Mouse (Mus musculus) liver, adult 2 months (tissue): ENCODE data around the gene Gm19426. TPM values are rescaled to one million over a fixed set of nuclear protein-coding genes. Genes with fewer than 3 reads are reported as not detected.
A peak's percentile ranks its signal among the peaks of the same experiment; 100 is the strongest.

Experiments used
- DNase-seq: peaks from one replicate; pipeline ENCODE4 v3.0.0-alpha.2; 2011; ENCODE audit warnings: low read depth, low spot score; ENCODE audit errors: extremely low read depth
- H3K27ac ChIP-seq: fragments of 200-500 bp; replicated peaks from 2 replicates; pipeline ENCODE4 v1.5.1; 2012; ENCODE audit warnings: low read depth, mild to moderate bottlenecking, control low read depth, inconsistent platforms, low read length; ENCODE audit not compliant: insufficient read depth
- H3K27me3 ChIP-seq: fragments of 200-500 bp; 2 replicates; pipeline ENCODE4 v1.6.1; 2012; ENCODE audit warnings: mild to moderate bottlenecking, moderate library complexity, low read length, inconsistent platforms; ENCODE audit not compliant: control insufficient read depth, insufficient read depth
- H3K36me3 ChIP-seq: fragments of 200-500 bp; 2 replicates; pipeline ENCODE4 v1.6.1; 2012; ENCODE audit warnings: low read length, inconsistent platforms; ENCODE audit not compliant: control insufficient read depth, insufficient read depth
- H3K4me1 ChIP-seq: fragments of 200-500 bp; 2 replicates; pipeline ENCODE4 v1.6.1; 2011; ENCODE audit warnings: low read length; ENCODE audit not compliant: control insufficient read depth, insufficient read depth
- H3K4me3 ChIP-seq: fragments of 200-500 bp; 2 replicates; pipeline ENCODE4 v1.5.1; 2011; ENCODE audit warnings: low read depth, mild to moderate bottlenecking, control low read depth, low read length, moderate library complexity; ENCODE audit not compliant: insufficient read depth
- H3K79me2 ChIP-seq: fragments of 200-500 bp; 2 replicates; pipeline ENCODE4 v1.6.1; 2012; ENCODE audit warnings: inconsistent platforms, mild to moderate bottlenecking, low read length, moderate library complexity; ENCODE audit not compliant: control insufficient read depth, insufficient read depth
- H3K9ac ChIP-seq: fragments of 200-500 bp; 2 replicates; pipeline ENCODE4 v1.6.1; 2012; ENCODE audit warnings: low read depth, mild to moderate bottlenecking, control low read depth, inconsistent platforms, low read length
- CTCF ChIP-seq: fragments of 200-500 bp; IDR thresholded peaks from 2 replicates; pipeline ENCODE4 v1.5.1; 2011; ENCODE audit warnings: low read depth, low read length, control low read depth
- POLR2A ChIP-seq: fragments of 200-500 bp; IDR thresholded peaks from 2 replicates; pipeline ENCODE4 v1.6.1; 2011; ENCODE audit warnings: low read length, control low read depth; ENCODE audit not compliant: insufficient read depth; ENCODE audit errors: extremely low read depth
- whole genome bisulfite sequencing: fragments of 180-500 bp; shearing (Covaris S2); methylation state at CpG from one replicate; pipeline ENCODE4 v1.1.7; 2018; 5-methylcytosine and 5-hydroxymethylcytosine counted together
- polyA plus RNA-seq: library from polyadenylated mRNA; depleted of rRNA; stranded (reverse); fragments of >200 nt; gene quantifications from 2 replicates; pipeline ENCODE4 v1.2.3, GENCODE M21; 2012
- total RNA-seq: library from RNA; depleted of rRNA; stranded (reverse); fragments of >200 nt; gene quantifications from 2 replicates; pipeline ENCODE4 v1.2.3, GENCODE M21; 2014

Gm19426 gene
- total and polyA plus RNA-seq, 2 experiments = 3.0 to 3.1 TPM

GRCm38 (mm10) chr2:84761309-84761708 is 17.9 kb upstream of the Gm19426 start:
- Histone ChIP-seq H3K79me2 (no peaks in the 10 kb centered on the region), H3K36me3 (peaks cover 19% of the 10 kb centered on the region), H3K4me1 (peaks cover 26% of the 10 kb centered on the region), H3K4me3 (no peak overlapping the region), H3K27ac (peak overlapping the region; percentile 98), H3K9ac (no peak overlapping the region), H3K27me3 (no peaks in the 10 kb centered on the region)
- TF ChIP-seq CTCF = no peak
- TF ChIP-seq POLR2A = no peak
- DNase-seq = no peak
- WGBS = 44% methylated on average over 3 of the region's 3 CpGs

- H3K27ac ChIP-seq = no peak overlapping the region
- peaks cover 14% of the 10 kb centered on the region for H3K36me3 ChIP-seq
- no peak overlapping the region for H3K9ac ChIP-seq
- H3K79me2 ChIP-seq = no peaks in the 10 kb centered on the region
- 73% methylated on average over 8 of the region's 8 CpGs for WGBS
- H3K4me1 ChIP-seq = peaks cover 28% of the 10 kb centered on the region
- DNase-seq = no peak
- TF ChIP-seq CTCF = no peak
- no peak for TF ChIP-seq POLR2A
- H3K4me3 ChIP-seq = no peak overlapping the region
- H3K27me3 ChIP-seq = no peaks in the 10 kb centered on the region
Observed at GRCm38 (mm10) chr2:84760777-84761176, 17.3 kb upstream of the Gm19426 start.

- WGBS = 0% methylated on average over 2 of the region's 2 CpGs
- Histone ChIP-seq H3K4me3 (no peak overlapping the region), H3K27me3 (no peaks in the 10 kb centered on the region), H3K4me1 (peaks cover 29% of the 10 kb centered on the region), H3K36me3 (no peaks in the 10 kb centered on the region), H3K79me2 (no peaks in the 10 kb centered on the region), H3K9ac (no peak overlapping the region), H3K27ac (no peak overlapping the region)
- TF ChIP-seq CTCF (peak; percentile 51), POLR2A (no peak)
- DNase-seq = peak; percentile 72
Observed at GRCm38 (mm10) chr2:84758542-84759127, 15.2 kb upstream of the Gm19426 start.

GRCm38 (mm10) chr2:84757026-84757682 is 13.7 kb upstream of the Gm19426 start:
- Histone ChIP-seq H3K36me3 (no peaks in the 10 kb centered on the region), H3K27ac (peak overlapping the region; percentile 98), H3K9ac (no peak overlapping the region), H3K79me2 (no peaks in the 10 kb centered on the region), H3K4me1 (peaks cover 18% of the 10 kb centered on the region), H3K27me3 (no peaks in the 10 kb centered on the region), H3K4me3 (no peak overlapping the region)
- DNase-seq = no peak
- 80% methylated on average over 7 of the region's 7 CpGs for WGBS
- no peak for TF ChIP-seq POLR2A
- no peak for TF ChIP-seq CTCF

- Histone ChIP-seq H3K36me3 (no peaks in the 10 kb centered on the region), H3K79me2 (no peaks in the 10 kb centered on the region), H3K27me3 (no peaks in the 10 kb centered on the region), H3K4me3 (peak overlapping the region; percentile 40), H3K27ac (peak overlapping the region; percentile 100), H3K4me1 (peaks cover 16% of the 10 kb centered on the region), H3K9ac (peak overlapping the region; percentile 78)
- peak; percentile 98 for DNase-seq
- 6% methylated on average over 5 of the region's 5 CpGs for WGBS
- no peak for TF ChIP-seq CTCF
Observed at GRCm38 (mm10) chr2:84756245-84756644, 12.8 kb upstream of the Gm19426 start.

- peaks cover 2% of the 10 kb centered on the region for H3K4me1 ChIP-seq
Observed at GRCm38 (mm10) chr2:84750115-84750514, 6.7 kb upstream of the Gm19426 start.

More at GRCm38 (mm10) chr2:84750115-84750514, 6.7 kb upstream of the Gm19426 start:
- TF ChIP-seq CTCF (no peak), POLR2A (no peak)
- Histone ChIP-seq H3K9ac (no peak overlapping the region), H3K27ac (no peak overlapping the region), H3K79me2 (no peaks in the 10 kb centered on the region), H3K27me3 (no peaks in the 10 kb centered on the region), H3K4me3 (no peak overlapping the region), H3K36me3 (no peaks in the 10 kb centered on the region)
- WGBS = 46% methylated on average over 6 of the region's 6 CpGs
- DNase-seq = no peak
